Mouse (Mus musculus) kidney, postnatal 0 days (tissue): Measurements from ENCODE around the gene Aff3. TPM values are rescaled to one million over a fixed set of nuclear protein-coding genes. Genes with fewer than 3 reads are reported as not detected.

ENCODE experiments used
- ATAC-seq: fragments of 200-750 bp; cut with Nextera tagmentation; replicated peaks from 2 replicates; pipeline ENCODE4 v1.8.0; 2017; ENCODE audit warnings: low read depth, moderate number of reproducible peaks, moderate TSS enrichment, moderate library complexity; ENCODE audit not compliant: low FRiP score
- DNase-seq: peaks from one replicate; pipeline ENCODE4 v3.0.0-alpha.2; 2016; ENCODE audit warnings: low spot score
- H3K27ac ChIP-seq: fragments of 300-500 bp; sonication (generic); 2 replicates; pipeline ENCODE4 v1.5.1; 2014; ENCODE audit warnings: mild to moderate bottlenecking
- H3K27me3 ChIP-seq: fragments of 300-500 bp; sonication (generic); 2 replicates; pipeline ENCODE4 v1.6.1; 2014; ENCODE audit warnings: low read length, mixed read lengths; ENCODE audit not compliant: insufficient read depth
- H3K36me3 ChIP-seq: fragments of 300-500 bp; sonication (generic); 2 replicates; pipeline ENCODE4 v1.6.1; 2014; ENCODE audit warnings: low read length, mixed read lengths; ENCODE audit not compliant: insufficient read depth
- H3K4me1 ChIP-seq: fragments of 300-500 bp; sonication (generic); replicated peaks from 2 replicates; pipeline ENCODE4 v1.6.1; 2014; ENCODE audit warnings: antibody characterized with exemption, low read length, mixed read lengths; ENCODE audit not compliant: insufficient read depth
- H3K4me2 ChIP-seq: fragments of 300-500 bp; sonication (generic); 2 replicates; pipeline ENCODE4 v1.6.1; 2014; ENCODE audit warnings: mild to moderate bottlenecking, low read length, moderate library complexity, mixed read lengths
- H3K4me3 ChIP-seq: fragments of 300-500 bp; sonication (generic); replicated peaks from 2 replicates; pipeline ENCODE4 v1.5.1; 2014; ENCODE audit warnings: low read depth, low read length
- H3K9ac ChIP-seq: fragments of 300-500 bp; sonication (generic); 2 replicates; pipeline ENCODE4 v1.6.1; 2014; ENCODE audit warnings: low read depth, low read length
- H3K9me3 ChIP-seq: fragments of 300-500 bp; sonication (generic); replicated peaks from 2 replicates; pipeline ENCODE4 v1.6.1; 2016; ENCODE audit warnings: low read length, inconsistent platforms, mixed read lengths
- CTCF ChIP-seq: IDR thresholded peaks from 2 replicates; pipeline ENCODE4 v1.5.1; 2016; ENCODE audit warnings: antibody characterized with exemption, low read depth, mild to moderate bottlenecking, moderate library complexity
- WGBS: fragments of 180-500 bp; shearing (Covaris S2); extraction: QIAGEN DNeasy Blood & Tissue Kit; methylation state at CpG from one replicate; pipeline ENCODE4 v1.1.7; 2014; 5-methylcytosine and 5-hydroxymethylcytosine counted together
- polyA plus RNA-seq: library from polyadenylated mRNA; unstranded; fragments of >200 nt; fragmentation: Nextera tagmentation; extraction: Ambion mirVana; gene quantifications from 2 replicates; pipeline ENCODE4 v1.2.1, GENCODE M21; 2015

Aff3 gene
- polyA plus RNA-seq, 1 experiment from 2014 or later = 7.9 TPM

- no peak overlapping the region for H3K4me2 ChIP-seq
- TF ChIP-seq CTCF = no peak
- no peak overlapping the region for H3K27ac ChIP-seq
- no peaks in the 10 kb centered on the region for H3K27me3 ChIP-seq
- ATAC-seq (no peak), DNase-seq (peak; percentile 49)
- H3K9ac ChIP-seq = no peak overlapping the region
- H3K4me3 ChIP-seq = no peak overlapping the region
- H3K36me3 ChIP-seq = no peaks in the 10 kb centered on the region
- peaks cover 2% of the 10 kb centered on the region for H3K4me1 ChIP-seq
- H3K9me3 ChIP-seq = no peaks in the 10 kb centered on the region
- WGBS = 85% methylated on average over 4 of the region's 4 CpGs
These were observed 435.9 kb downstream of the Aff3 start for GRCm38 (mm10) chr1:38228806-38229205.

DNA sequence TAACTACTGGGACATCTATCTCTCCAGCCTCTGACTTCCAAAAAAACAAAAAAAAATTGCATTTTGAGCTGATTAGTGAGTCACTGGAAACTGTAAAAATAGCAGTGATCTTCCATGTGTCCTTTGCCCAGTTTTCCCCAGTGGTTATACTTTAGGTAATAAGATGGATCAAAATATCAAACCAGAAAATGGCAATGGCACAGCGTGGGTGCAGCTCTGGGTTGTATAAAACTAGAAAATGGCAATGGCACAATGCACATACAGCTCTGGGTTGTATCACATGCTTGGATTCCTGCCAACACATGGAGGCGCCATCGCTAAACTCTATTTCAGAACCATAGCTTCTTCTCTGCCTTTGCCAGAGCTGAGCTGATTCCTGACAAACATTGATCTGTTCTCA, 439.6 kb downstream of the Aff3 start:
- no peaks in the 10 kb centered on the region for H3K9me3 ChIP-seq
- no peak for DNase-seq
- H3K4me1 ChIP-seq = no peaks in the 10 kb centered on the region; the same call in 1 of the 2 replicates
- H3K9ac ChIP-seq = no peak overlapping the region
- H3K27me3 ChIP-seq = no peaks in the 10 kb centered on the region
- H3K4me3 ChIP-seq = no peak overlapping the region
- no peak for TF ChIP-seq CTCF
- no peak overlapping the region for H3K4me2 ChIP-seq
- ATAC-seq = no peak
- WGBS = 96% methylated on average over 3 of the region's 3 CpGs
- no peak overlapping the region for H3K27ac ChIP-seq
- H3K36me3 ChIP-seq = no peaks in the 10 kb centered on the region

- H3K4me2 ChIP-seq = no peak overlapping the region
- no peak for TF ChIP-seq CTCF
- no peak overlapping the region for H3K9ac ChIP-seq
- H3K4me3 ChIP-seq = no peak overlapping the region
- H3K9me3 ChIP-seq = no peaks in the 10 kb centered on the region
- peak; percentile 84 for DNase-seq
- no peaks in the 10 kb centered on the region for H3K36me3 ChIP-seq
- H3K27ac ChIP-seq = no peak overlapping the region
- peaks cover 11% of the 10 kb centered on the region; the same call in 1 of the 2 replicates for H3K4me1 ChIP-seq
- WGBS = 85% methylated on average over 1 of the region's 1 CpGs
- no peaks in the 10 kb centered on the region for H3K27me3 ChIP-seq
- 0 out of 2 replicates have a peak, but pooled peaks have one; percentile 40 for ATAC-seq
These were observed 442.6 kb downstream of the Aff3 start for GRCm38 (mm10) chr1:38222160-38222559.

DNA sequence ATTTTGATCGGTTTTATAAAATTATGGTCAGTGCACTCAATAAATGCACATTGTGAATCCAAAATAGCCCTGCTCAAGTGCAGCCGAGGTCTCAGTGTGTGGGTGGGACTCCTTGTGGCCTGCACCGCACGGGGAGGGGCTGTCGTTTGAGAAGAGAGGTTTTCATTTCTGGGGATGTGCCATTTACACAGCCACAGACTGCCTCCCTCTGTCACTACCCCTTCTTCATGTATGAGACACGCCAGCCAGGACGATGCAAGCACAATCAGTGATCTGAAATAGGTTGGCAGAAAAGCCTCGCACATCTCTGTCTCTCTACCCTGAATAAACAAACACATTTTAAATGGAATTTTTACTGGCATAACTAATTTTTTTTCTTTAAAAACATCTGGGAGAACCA, 443.3 kb downstream of the Aff3 start:
- Histone ChIP-seq H3K9ac (no peak overlapping the region), H3K9me3 (no peaks in the 10 kb centered on the region), H3K27me3 (no peaks in the 10 kb centered on the region), H3K27ac (no peak overlapping the region), H3K4me1 (peaks cover 11% of the 10 kb centered on the region; the same call in 1 of the 2 replicates), H3K4me3 (no peak overlapping the region), H3K36me3 (no peaks in the 10 kb centered on the region), H3K4me2 (no peak overlapping the region)
- ATAC-seq = no peak
- TF ChIP-seq CTCF = no peak
- WGBS = 60% methylated on average over 8 of the region's 8 CpGs
- no peak for DNase-seq

GRCm38 (mm10) chr1:38217912-38218795, 446.6 kb downstream of the Aff3 start:
- TF ChIP-seq CTCF = no peak
- Histone ChIP-seq H3K4me1 (peaks cover 11% of the 10 kb centered on the region; the same call in 1 of the 2 replicates), H3K36me3 (no peaks in the 10 kb centered on the region), H3K9me3 (no peaks in the 10 kb centered on the region), H3K9ac (peak overlapping the region; percentile 37; the same call in 1 of the 2 replicates), H3K27me3 (no peaks in the 10 kb centered on the region), H3K27ac (no peak overlapping the region), H3K4me2 (peak overlapping the region; percentile 54), H3K4me3 (peak overlapping the region; percentile 18)
- ATAC-seq (no peak; the same call in 1 of the 2 replicates), DNase-seq (peak; percentile 66)
- 35% methylated on average over 31 of the region's 31 CpGs for WGBS

DNA sequence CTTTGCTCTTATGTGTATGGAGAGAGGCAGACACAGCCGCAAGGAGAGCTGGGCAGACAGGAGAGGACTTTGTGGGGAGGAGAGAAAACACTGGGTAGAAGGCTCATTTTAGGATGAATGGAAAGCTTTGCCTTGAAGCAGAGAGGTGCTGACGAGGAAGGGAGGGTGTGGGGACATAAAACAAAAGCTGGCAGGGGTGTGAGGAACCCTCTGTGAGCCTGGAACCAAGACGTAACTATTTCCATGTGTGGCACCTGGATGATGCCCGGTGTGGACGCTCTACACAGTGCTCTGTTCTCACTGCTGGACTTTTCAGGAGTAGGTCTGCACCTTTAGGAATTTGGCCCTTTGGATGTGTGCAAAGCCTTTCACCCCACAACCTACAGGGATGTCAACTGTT, 447.7 kb downstream of the Aff3 start:
- Histone ChIP-seq H3K36me3 (no peaks in the 10 kb centered on the region), H3K4me1 (peaks cover 11% of the 10 kb centered on the region; the same call in 1 of the 2 replicates), H3K27me3 (no peaks in the 10 kb centered on the region), H3K4me3 (no peak overlapping the region), H3K9ac (no peak overlapping the region), H3K4me2 (no peak overlapping the region), H3K9me3 (no peaks in the 10 kb centered on the region), H3K27ac (no peak overlapping the region)
- WGBS = 85% methylated on average over 5 of the region's 5 CpGs
- TF ChIP-seq CTCF = no peak
- no peak for ATAC-seq
- no peak for DNase-seq
